ENCODE assay signal across 8 mouse cellular contexts in genomic region chr2:32289578-32289977, GRCm38 (mm10). TPM values are rescaled to one million over a fixed set of nuclear protein-coding genes. Genes with fewer than 3 reads are reported as not detected.
DNase-seq lines count a peak whose midpoint lies in the region; ATAC-seq lines count a peak whose summit lies in the region.

No protein-coding gene starts in this region.

- H3K4me3 ChIP-seq in neural tube, embryonic 12.5 days: no peak overlapping the region
- H3K4me3 ChIP-seq in hindbrain, embryonic 10.5 days: peak overlapping the region; percentile 99; the same call in 1 of the 2 replicates

- H3K27ac ChIP-seq in neural tube, embryonic 12.5 days: no peak overlapping the region
- no peak overlapping the region for H3K27ac ChIP-seq in hindbrain, embryonic 10.5 days

- H3K36me3 ChIP-seq in neural tube, embryonic 12.5 days: peaks cover 21% of the 10 kb centered on the region
- peaks cover 37% of the 10 kb centered on the region for H3K36me3 ChIP-seq in hindbrain, embryonic 10.5 days

- DNase-seq in neural tube, embryonic 10.5 days (ENCODE audit: extremely low spot score, low spot score): no peak
- peak; percentile 70 for DNase-seq in c-Kit-negative CD71-positive TER-119-positive erythroid progenitor cells, embryonic 14.5 days (ENCODE audit: low read depth, low spot score)
- DNase-seq in hindbrain, embryonic 10.5 days (ENCODE audit: low spot score): no peak
- DNase-seq in lung, postnatal 36 days: peak; percentile 81
- no peak for DNase-seq in cerebellum, adult 8-10 months
- DNase-seq in right cerebral cortex, postnatal 10 days (ENCODE audit: low spot score in 2 of 2): no peak

- H3K9ac ChIP-seq in neural tube, embryonic 12.5 days: no peak overlapping the region

- H3K4me2 ChIP-seq in neural tube, embryonic 12.5 days (replicated peaks): peak overlapping the region; percentile 78; the same call in 1 of the 2 replicates

- H3K4me1 ChIP-seq in neural tube, embryonic 12.5 days: peaks cover 17% of the 10 kb centered on the region
- peaks cover 22% of the 10 kb centered on the region for H3K4me1 ChIP-seq in hindbrain, embryonic 10.5 days (replicated peaks)

- no peaks in the 10 kb centered on the region for H3K9me3 ChIP-seq in neural tube, embryonic 12.5 days
- H3K9me3 ChIP-seq in hindbrain, embryonic 10.5 days: no peaks in the 10 kb centered on the region

- no peak for ATAC-seq in neural tube, embryonic 12.5 days (ENCODE audit: low FRiP score, low read depth)
- ATAC-seq in inflammation-experienced regulatory T-cells, adult 6 months: no peak

- no peaks in the 10 kb centered on the region for H3K27me3 ChIP-seq in neural tube, embryonic 12.5 days (replicated peaks)
- H3K27me3 ChIP-seq in hindbrain, embryonic 10.5 days (ENCODE audit: insufficient read depth, poor library complexity, severe bottlenecking): no peaks in the 10 kb centered on the region

RNA-seq across cellular contexts. Expression of gene Swi5, which starts 1.7 kb away (rescaled TPM):
- polyA plus RNA-seq in neural tube, embryonic 12.5 days (2016; fragmentation: Nextera tagmentation; extraction: Ambion mirVana): 351 and 444 TPM in 2 replicates
- 488 and 544 TPM in 2 replicates for polyA plus RNA-seq in hindbrain, embryonic 10.5 days (2016; fragmentation: Nextera tagmentation; extraction: Ambion mirVana)
- polyA plus RNA-seq in inflammation-experienced regulatory T-cells, adult 6 months (2017; shearing (Covaris generic)): 100 to 1,000 TPM; 155 to 247 (median 208) TPM

RNA-seq across cellular contexts. Expression of gene Golga2, which starts 2.4 kb away (rescaled TPM):
- polyA plus RNA-seq in neural tube, embryonic 12.5 days (2016; fragmentation: Nextera tagmentation; extraction: Ambion mirVana): 29.2 and 32.4 TPM in 2 replicates
- polyA plus RNA-seq in hindbrain, embryonic 10.5 days (2016; fragmentation: Nextera tagmentation; extraction: Ambion mirVana): 20.2 and 22.6 TPM in 2 replicates
- polyA plus RNA-seq in inflammation-experienced regulatory T-cells, adult 6 months (2017; shearing (Covaris generic)): 10 to 100 TPM; 17.4 to 21.7 (median 21.4) TPM

RNA-seq across cellular contexts. Expression of gene Uck1, which starts 29.6 kb away (rescaled TPM):
- polyA plus RNA-seq in neural tube, embryonic 12.5 days (2016; fragmentation: Nextera tagmentation; extraction: Ambion mirVana): 74.0 and 74.8 TPM in 2 replicates
- polyA plus RNA-seq in hindbrain, embryonic 10.5 days (2016; fragmentation: Nextera tagmentation; extraction: Ambion mirVana): 77.2 and 83.0 TPM in 2 replicates
- polyA plus RNA-seq in inflammation-experienced regulatory T-cells, adult 6 months (2017; shearing (Covaris generic)): 10 to 100 TPM; 33.2 to 37.9 (median 36.2) TPM

RNA-seq across cellular contexts. Expression of gene Pomt1, which starts 53.2 kb away (rescaled TPM):
- polyA plus RNA-seq in neural tube, embryonic 12.5 days (2016; fragmentation: Nextera tagmentation; extraction: Ambion mirVana): 23.2 and 23.5 TPM in 2 replicates
- polyA plus RNA-seq in hindbrain, embryonic 10.5 days (2016; fragmentation: Nextera tagmentation; extraction: Ambion mirVana): 27.1 and 27.2 TPM in 2 replicates
- polyA plus RNA-seq in inflammation-experienced regulatory T-cells, adult 6 months (2017; shearing (Covaris generic)): 1 to 10 TPM; 2.4 to 4.2 (median 3.0) TPM

Comparison
In these comparisons a context has a peak if more than half of its experiments do, and no peak if none do; other contexts are left out.
1. DNase-seq: peak in c-Kit-negative CD71-positive TER-119-positive erythroid progenitor cells, embryonic 14.5 days (single experiment) and lung, postnatal 36 days (single experiment); none in neural tube, embryonic 10.5 days (single experiment), hindbrain, embryonic 10.5 days (single experiment), cerebellum, adult 8-10 months (single experiment) and right cerebral cortex, postnatal 10 days (0 of 2).